Mouse (Mus musculus): Measurements from ENCODE around the gene Zfp280d. TPM values are rescaled to one million over a fixed set of nuclear protein-coding genes. Genes with fewer than 3 reads are reported as not detected.
"Not testable (repeated sequence)": the region's sequence is repeated elsewhere in the genome, so short reads cannot be mapped to it uniquely, and the experiment has no call there.

The Zfp280d gene
- polyA plus RNA-seq, 1 experiment from 2014 or later: 63.9 TPM

DNA sequence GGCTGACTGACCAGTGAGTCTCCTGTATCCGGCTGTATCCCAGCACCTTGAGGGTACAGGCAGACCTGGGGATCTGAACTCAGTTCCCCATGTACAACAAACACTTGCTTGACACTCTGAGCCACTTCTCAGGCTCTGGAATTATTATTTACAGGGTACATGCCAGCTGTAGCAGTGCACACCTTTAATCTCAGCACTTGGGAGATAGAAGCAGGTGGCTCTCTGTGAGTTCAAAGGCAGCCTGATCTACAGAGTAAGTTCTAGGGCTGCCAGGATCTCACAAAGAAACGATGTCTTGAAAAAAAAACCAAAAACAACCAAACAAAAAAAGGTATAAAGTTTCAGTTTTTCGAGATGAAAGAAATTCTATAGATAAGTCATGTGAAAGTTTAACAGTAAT, 101.0 kb downstream of the Zfp280d start:
- Histone ChIP-seq H3K36me3 (no peaks in the 10 kb centered on the region), H3K27me3 (no peaks in the 10 kb centered on the region), H3K4me1 (no peaks in the 10 kb centered on the region), H3K9ac (no peak overlapping the region), H3K4me2 (replicated peaks) (no peak overlapping the region), H3K4me3 (no peak overlapping the region), H3K9me3 (replicated peaks) (no peaks in the 10 kb centered on the region), H3K27ac (no peak overlapping the region)
- no peak for ATAC-seq (ENCODE audit: low FRiP score)
- WGBS: 81% methylated on average over 3 of the region's 3 CpGs

DNA sequence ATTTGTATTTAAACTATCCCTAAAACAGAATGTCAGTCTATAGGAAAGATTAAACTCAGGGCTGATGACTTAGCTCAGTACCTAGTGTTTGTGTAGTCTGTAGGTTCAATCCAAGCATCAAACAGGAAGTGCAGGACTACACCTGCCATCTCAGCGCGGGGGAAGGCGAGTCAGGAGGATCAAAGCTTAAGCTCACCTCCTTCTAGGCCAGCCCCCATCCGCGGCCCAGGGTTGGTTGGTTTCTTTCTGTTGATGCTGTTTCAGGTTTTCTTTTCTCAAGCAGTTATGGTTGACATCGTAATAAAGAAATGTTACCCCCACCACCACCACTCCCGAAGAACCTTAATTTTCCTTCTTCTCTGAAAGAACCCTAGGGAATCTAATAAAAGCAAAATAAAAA, 111.1 kb downstream of the Zfp280d start:
- WGBS: 87% methylated on average over 7 of the region's 7 CpGs
- no peak overlapping the region for H3K4me3 ChIP-seq
- no peaks in the 10 kb centered on the region for H3K27me3 ChIP-seq
- no peaks in the 10 kb centered on the region for H3K4me1 ChIP-seq
- no peak overlapping the region for H3K27ac ChIP-seq
- H3K9ac ChIP-seq: no peak overlapping the region
- H3K9me3 ChIP-seq (replicated peaks): no peaks in the 10 kb centered on the region
- ATAC-seq (ENCODE audit: low FRiP score): no peak
- H3K36me3 ChIP-seq: no peaks in the 10 kb centered on the region
- no peak overlapping the region for H3K4me2 ChIP-seq (replicated peaks)

DNA sequence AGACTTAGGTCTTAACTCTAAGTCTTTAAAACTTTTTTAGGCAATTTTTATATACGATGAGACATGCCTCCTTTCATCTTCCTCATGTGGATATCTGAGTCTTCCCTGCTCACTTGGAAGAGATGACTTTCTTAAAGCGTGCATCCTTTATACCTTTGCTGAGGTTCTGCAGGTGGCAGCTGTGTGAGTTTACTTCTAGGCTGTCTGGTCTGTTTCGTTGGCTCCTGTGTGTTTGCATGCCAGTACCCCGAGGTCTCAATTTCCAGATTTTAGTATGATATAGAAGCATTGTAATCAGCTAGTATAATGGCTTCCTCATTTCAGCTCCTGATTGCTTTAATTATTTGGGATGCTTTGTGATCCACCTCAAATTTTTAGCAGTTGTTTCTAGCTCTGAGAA, 114.3 kb downstream of the Zfp280d start:
- H3K36me3 ChIP-seq: no peaks in the 10 kb centered on the region
- WGBS: 92% methylated on average over 4 of the region's 4 CpGs
- H3K27me3 ChIP-seq: no peaks in the 10 kb centered on the region
- no peak overlapping the region for H3K4me3 ChIP-seq
- H3K9ac ChIP-seq: no peak overlapping the region
- no peak overlapping the region for H3K4me2 ChIP-seq (replicated peaks)
- no peaks in the 10 kb centered on the region for H3K9me3 ChIP-seq (replicated peaks)
- H3K27ac ChIP-seq: no peak overlapping the region
- ATAC-seq (ENCODE audit: low FRiP score): no peak
- H3K4me1 ChIP-seq: 0 out of 2 replicates have a peak, but pooled peaks cover 4% of the 10 kb centered on the region

DNA sequence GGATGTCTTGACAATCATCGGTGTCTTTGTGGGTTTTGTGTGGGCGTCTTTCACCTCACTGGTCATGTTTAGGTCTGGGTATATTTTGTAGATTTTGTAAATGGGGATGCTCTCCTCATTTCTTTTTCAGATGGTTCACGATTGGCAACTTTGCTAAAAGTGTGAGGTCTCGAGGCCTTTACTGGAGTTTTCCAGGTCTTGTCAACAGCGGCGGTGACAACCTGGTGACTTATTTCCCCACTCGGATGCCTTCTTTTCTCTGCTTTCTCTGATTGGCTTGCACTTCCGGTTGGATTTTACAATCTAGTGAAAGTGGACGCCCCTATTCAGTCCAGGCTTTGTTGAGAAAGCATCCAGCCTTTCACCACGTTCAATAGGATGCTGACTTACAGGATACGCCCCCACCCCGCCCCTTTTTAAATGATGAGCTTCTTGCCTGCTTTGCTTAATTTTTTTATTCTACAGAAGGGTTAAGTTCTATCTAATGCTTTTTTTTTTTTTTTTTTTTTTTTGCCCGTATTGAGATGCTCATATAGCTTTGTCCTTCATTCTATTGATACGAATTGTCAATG, 114.9 kb downstream of the Zfp280d start:
- no peaks in the 10 kb centered on the region for H3K9me3 ChIP-seq (replicated peaks)
- no peaks in the 10 kb centered on the region for H3K27me3 ChIP-seq
- H3K4me3 ChIP-seq: no peak overlapping the region
- WGBS: 55% methylated on average over 14 of the region's 14 CpGs
- H3K9ac ChIP-seq: no peak overlapping the region
- peak overlapping the region; percentile 15; the same call in 1 of the 2 replicates for H3K4me2 ChIP-seq (replicated peaks)
- no peak for ATAC-seq (ENCODE audit: low FRiP score)
- H3K4me1 ChIP-seq: 0 out of 2 replicates have a peak, but pooled peaks cover 4% of the 10 kb centered on the region
- H3K27ac ChIP-seq: no peak overlapping the region
- H3K36me3 ChIP-seq: no peaks in the 10 kb centered on the region

DNA sequence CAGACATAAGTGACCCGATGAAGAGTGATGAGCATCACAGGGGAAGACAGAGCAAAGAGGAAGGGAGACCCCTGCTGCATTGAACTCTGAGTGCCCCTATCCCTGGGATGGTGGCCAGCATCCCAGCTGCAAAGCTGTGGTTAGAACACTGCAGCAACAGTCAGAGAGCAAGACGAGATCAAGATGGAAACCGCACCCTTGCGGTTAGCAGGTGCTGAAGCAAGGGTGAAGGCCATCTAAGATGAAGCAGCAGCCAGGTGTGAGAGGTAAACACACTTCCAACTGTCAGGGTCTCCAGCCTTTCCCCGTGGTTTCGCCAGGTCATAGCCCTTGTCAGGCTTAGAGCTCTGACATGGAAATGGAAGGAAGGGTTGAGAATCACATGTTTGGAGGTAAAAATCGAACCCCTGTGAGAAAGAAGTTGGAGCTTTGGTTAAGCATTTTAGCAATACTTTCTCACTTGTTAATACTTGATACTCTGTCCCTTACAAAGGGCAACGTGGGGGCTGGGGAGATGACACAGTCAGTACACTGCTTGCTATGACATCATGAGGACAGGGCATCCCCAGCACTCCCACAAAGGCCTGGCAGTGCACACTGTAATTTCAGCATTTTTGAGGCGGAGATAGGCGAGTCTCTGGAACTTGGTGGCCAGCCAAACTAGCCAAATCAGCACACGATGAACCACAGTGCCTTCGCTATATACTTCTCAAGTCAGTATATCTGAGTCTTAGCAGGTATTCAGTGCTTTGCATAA, 115.8 kb downstream of the Zfp280d start:
- Histone ChIP-seq H3K27me3 (no peaks in the 10 kb centered on the region), H3K4me1 (0 out of 2 replicates have a peak, but pooled peaks cover 4% of the 10 kb centered on the region), H3K9me3 (replicated peaks) (no peaks in the 10 kb centered on the region), H3K4me3 (no peak overlapping the region), H3K36me3 (no peaks in the 10 kb centered on the region), H3K9ac (no peak overlapping the region), H3K27ac (no peak overlapping the region), H3K4me2 (replicated peaks) (no peak overlapping the region)
- no peak for ATAC-seq (ENCODE audit: low FRiP score)
- WGBS: 82% methylated on average over 12 of the region's 12 CpGs

DNA sequence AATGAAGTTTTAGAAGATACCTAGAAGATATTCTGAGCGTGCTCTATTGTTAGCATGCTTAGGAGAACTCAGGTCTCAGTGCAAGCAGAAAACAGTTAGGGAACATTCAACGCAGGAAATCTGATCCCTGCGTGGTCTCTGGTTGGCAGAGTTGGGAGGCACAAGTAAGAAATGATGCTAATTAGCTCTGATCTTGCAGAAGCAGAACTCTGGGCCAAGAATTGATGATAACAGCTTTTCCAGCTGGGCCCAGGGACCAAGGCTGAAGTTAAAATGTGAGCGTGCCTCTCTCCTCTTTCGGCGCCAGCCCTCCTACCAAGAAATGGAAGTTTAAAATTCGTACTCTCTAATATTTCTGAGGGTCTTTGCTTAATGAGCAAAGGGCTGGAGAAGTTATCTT, 118.0 kb downstream of the Zfp280d start:
- WGBS: 76% methylated on average over 7 of the region's 7 CpGs
- H3K4me1 ChIP-seq: 0 out of 2 replicates have a peak, but pooled peaks cover 4% of the 10 kb centered on the region
- H3K4me2 ChIP-seq (replicated peaks): no peak overlapping the region
- H3K4me3 ChIP-seq: no peak overlapping the region
- no peak overlapping the region for H3K27ac ChIP-seq
- H3K36me3 ChIP-seq: no peaks in the 10 kb centered on the region
- H3K9me3 ChIP-seq (replicated peaks): no peaks in the 10 kb centered on the region
- H3K27me3 ChIP-seq: no peaks in the 10 kb centered on the region
- no peak overlapping the region for H3K9ac ChIP-seq
- ATAC-seq (ENCODE audit: low FRiP score): no peak

DNA sequence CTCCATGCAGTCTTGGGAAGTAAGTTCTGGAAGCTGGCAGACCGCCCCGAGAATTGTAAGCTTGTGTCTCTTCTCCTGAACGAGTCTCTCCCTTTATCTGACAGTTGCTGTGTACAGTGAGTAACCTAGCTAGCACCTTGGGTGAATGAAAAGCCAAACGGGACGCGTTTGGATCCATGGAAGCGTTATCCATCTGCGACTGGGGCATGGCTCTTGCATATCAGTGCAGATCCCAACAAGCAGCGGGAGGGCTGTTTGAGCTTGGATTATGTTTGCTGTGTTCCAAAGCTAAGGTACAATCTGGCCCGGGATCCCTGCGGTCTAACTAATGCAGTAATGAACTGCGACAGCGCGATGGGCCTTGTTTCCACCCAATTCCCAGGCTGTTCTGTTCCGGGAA, 118.6 kb downstream of the Zfp280d start:
- Histone ChIP-seq H3K9me3 (replicated peaks) (no peaks in the 10 kb centered on the region), H3K4me3 (no peak overlapping the region), H3K27me3 (no peaks in the 10 kb centered on the region), H3K27ac (no peak overlapping the region), H3K4me1 (0 out of 2 replicates have a peak, but pooled peaks cover 4% of the 10 kb centered on the region), H3K4me2 (replicated peaks) (no peak overlapping the region), H3K36me3 (no peaks in the 10 kb centered on the region), H3K9ac (no peak overlapping the region)
- WGBS: 77% methylated on average over 15 of the region's 15 CpGs
- ATAC-seq (ENCODE audit: low FRiP score): no peak

DNA sequence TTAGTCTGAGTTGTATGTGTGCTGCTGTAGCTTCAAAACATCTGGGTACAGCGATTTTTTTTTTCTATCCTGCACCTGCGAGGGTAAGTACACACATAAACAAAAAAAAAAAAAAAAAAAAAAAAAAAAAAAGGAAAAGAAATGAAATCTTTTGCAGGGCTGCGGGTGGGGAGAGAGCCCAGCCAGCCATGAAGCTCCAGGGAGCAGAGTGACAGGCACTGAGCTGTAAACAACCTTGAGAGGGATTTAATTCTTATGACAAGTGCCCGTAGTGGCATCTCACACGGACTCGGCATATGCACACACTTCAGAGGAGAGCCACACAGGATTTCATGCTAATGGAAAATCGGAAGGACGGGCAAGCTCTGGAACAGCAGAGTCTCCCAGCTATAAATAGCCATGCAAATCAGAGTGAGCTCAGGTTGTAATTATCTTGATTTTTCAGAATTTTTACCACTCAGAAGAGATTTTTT, 119.2 kb downstream of the Zfp280d start:
- ATAC-seq (ENCODE audit: low FRiP score): no peak

DNA sequence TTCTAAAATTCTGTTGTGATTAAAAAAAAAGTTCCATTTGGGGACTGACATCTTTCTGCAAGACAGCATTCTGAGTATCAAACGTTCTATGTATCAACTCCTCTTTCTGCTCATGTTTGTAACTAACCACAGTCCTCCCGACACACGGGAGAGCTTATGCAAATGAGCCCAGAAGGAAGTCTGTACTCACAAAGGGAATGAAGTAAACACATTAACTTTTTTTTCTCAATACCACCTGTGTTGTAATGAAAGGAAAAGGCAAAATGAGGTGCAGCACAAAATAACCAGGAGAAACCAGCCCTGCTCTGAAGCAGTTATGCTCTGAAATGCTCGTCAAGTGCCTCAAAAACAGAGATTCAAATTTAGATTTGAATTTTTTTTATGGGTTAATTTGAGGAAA, 125.5 kb downstream of the Zfp280d start:
- no peaks in the 10 kb centered on the region for H3K27me3 ChIP-seq
- no peak overlapping the region for H3K9ac ChIP-seq
- no peaks in the 10 kb centered on the region for H3K9me3 ChIP-seq (replicated peaks)
- no peak overlapping the region for H3K4me3 ChIP-seq
- no peak for ATAC-seq (ENCODE audit: low FRiP score)
- no peak overlapping the region for H3K4me2 ChIP-seq (replicated peaks)
- no peak overlapping the region for H3K27ac ChIP-seq
- no peaks in the 10 kb centered on the region for H3K36me3 ChIP-seq
- 48% methylated on average over 4 of the region's 4 CpGs for WGBS
- no peaks in the 10 kb centered on the region for H3K4me1 ChIP-seq

More for the DNA sequence above, 119.2 kb downstream of the Zfp280d start:
- 66% methylated on average over 8 of the region's 8 CpGs for whole genome bisulfite sequencing
- Histone ChIP-seq H3K4me2 (replicated peaks) (no peak overlapping the region), H3K27ac (no peak overlapping the region), H3K27me3 (no peaks in the 10 kb centered on the region), H3K4me1 (0 out of 2 replicates have a peak, but pooled peaks cover 4% of the 10 kb centered on the region), H3K36me3 (no peaks in the 10 kb centered on the region), H3K9me3 (replicated peaks) (no peaks in the 10 kb centered on the region), H3K9ac (no peak overlapping the region), H3K4me3 (no peak overlapping the region)

DNA sequence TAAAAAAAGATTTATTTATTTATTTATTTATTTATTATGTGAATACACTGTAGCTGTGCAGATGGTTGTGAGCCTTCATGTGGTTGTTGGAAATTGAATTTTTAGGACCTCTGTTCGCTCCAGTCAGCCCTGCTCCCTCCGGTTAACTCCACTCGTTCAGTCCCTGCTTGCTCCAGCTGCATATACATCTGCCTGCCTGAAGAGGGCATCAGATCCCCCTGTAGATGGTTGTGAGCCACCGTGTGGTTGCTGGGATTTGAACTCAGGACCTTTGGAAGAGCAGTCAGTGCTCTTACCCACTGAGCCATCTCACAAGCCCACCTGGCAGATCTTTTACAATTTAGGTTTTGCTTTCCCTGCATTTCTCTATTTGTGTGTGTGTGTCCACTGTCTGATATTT, 127.1 kb downstream of the Zfp280d start:
- 74% methylated on average over 4 of the region's 4 CpGs for WGBS
- H3K27ac ChIP-seq: not testable (repeated sequence)

DNA sequence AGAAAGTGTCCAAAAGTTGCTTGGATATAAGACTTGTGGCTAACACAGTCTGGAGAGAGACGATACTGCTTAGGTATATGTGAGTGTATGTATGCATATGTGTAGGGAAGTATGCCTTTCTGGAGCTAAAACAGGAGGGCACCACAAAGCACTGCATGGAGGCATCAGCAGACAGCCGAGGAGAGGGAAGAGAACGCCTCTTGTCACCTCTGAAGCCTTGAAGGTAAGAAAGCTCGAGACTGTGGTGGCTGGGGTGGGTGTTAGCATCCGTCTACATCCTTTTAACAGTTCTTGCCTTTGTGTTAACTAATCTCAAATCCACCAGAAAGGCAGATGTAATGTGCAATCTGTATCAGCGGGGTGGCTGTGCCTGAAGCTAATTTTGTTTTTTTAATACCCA, 128.8 kb downstream of the Zfp280d start:
- Histone ChIP-seq H3K4me1 (peaks cover 3% of the 10 kb centered on the region; the same call in 1 of the 2 replicates), H3K36me3 (no peaks in the 10 kb centered on the region), H3K27ac (no peak overlapping the region), H3K9ac (no peak overlapping the region), H3K9me3 (replicated peaks) (no peaks in the 10 kb centered on the region), H3K4me2 (replicated peaks) (no peak overlapping the region), H3K4me3 (no peak overlapping the region), H3K27me3 (no peaks in the 10 kb centered on the region)
- no peak for ATAC-seq (ENCODE audit: low FRiP score)
- 73% methylated on average over 6 of the region's 6 CpGs for WGBS

More for the DNA sequence above, 127.1 kb downstream of the Zfp280d start:
- not testable (repeated sequence) for ATAC-seq (ENCODE audit: low FRiP score); H3K4me3 ChIP-seq; H3K9me3 ChIP-seq (replicated peaks); H3K9ac ChIP-seq; H3K27me3 ChIP-seq; H3K4me2 ChIP-seq (replicated peaks); H3K36me3 ChIP-seq; H3K4me1 ChIP-seq

DNA sequence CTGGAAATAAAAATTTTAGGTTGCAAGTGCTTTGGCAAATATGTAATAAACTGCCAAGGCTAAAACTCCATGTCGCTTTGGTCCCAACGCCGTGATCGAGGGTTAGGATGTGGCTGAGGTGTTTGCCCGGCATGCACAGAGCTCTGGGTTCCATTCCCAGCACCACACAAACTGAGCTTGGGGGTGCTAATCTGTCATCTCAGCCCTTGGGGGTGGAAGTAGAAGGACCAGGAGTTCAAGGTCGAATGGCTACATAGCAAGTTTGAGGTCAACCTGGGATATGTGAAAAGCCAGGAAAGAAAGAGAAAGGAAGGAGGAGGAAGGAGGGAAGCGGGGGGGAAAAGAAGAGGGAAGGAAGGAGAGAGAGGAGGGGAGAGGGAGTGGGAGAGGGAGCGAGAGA, 129.8 kb downstream of the Zfp280d start:
- H3K9ac ChIP-seq: no peak overlapping the region
- H3K4me3 ChIP-seq: no peak overlapping the region
- H3K4me2 ChIP-seq (replicated peaks): no peak overlapping the region
- H3K9me3 ChIP-seq (replicated peaks): no peaks in the 10 kb centered on the region
- 90% methylated on average over 8 of the region's 8 CpGs for WGBS
- peaks cover 5% of the 10 kb centered on the region; the same call in 1 of the 2 replicates for H3K4me1 ChIP-seq
- no peaks in the 10 kb centered on the region for H3K27me3 ChIP-seq
- no peak for ATAC-seq (ENCODE audit: low FRiP score)
- H3K36me3 ChIP-seq: no peaks in the 10 kb centered on the region
- no peak overlapping the region for H3K27ac ChIP-seq

DNA sequence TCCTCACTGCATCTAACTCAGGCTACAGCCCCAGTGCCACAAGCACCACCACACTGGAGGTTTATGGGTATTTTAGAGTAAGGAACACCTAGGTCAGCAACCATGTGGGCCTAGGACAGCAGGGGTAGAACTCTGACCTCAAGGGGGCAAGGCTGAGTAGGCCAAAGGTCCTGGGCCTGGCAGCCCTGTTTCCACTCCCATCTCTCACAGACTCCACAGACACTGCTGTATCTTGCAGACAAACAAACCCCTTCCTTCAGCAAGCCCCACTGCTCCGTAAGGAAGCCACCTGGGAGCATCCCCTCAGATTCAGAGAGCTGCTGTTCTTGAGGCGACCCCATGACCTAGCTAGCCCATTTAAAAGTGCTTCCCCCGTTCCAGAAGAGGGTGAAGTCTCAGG, 130.3 kb downstream of the Zfp280d start:
- Histone ChIP-seq H3K36me3 (no peaks in the 10 kb centered on the region), H3K4me1 (peaks cover 10% of the 10 kb centered on the region; the same call in 1 of the 2 replicates), H3K9me3 (replicated peaks) (no peaks in the 10 kb centered on the region), H3K4me2 (replicated peaks) (no peak overlapping the region), H3K27ac (no peak overlapping the region), H3K9ac (no peak overlapping the region), H3K4me3 (no peak overlapping the region), H3K27me3 (no peaks in the 10 kb centered on the region)
- no peak for ATAC-seq (ENCODE audit: low FRiP score)
- 67% methylated on average over 3 of the region's 3 CpGs for whole genome bisulfite sequencing

Data from hindbrain, embryonic 12.5 days (tissue).